Mouse (Mus musculus) left cerebral cortex, postnatal 4 days (tissue): ENCODE data around the gene Stil. TPM values are rescaled to one million over a fixed set of nuclear protein-coding genes. Genes with fewer than 3 reads are reported as not detected.
A peak's percentile ranks its signal among the peaks of the same experiment; 100 is the strongest.

Source experiments
- DNase-seq: peaks from one replicate; pipeline ENCODE4 v3.0.0-alpha.2; 2022
- intact Hi-C: fragments of 180-260 bp; cut with DNase I; formaldehyde crosslinking; loops from one replicate; pipeline ENCODE4 v1.15.1; 2025
- total RNA-seq, 2 experiments: library from RNA; stranded (reverse); gene quantifications; 2 replicates each; pipeline ENCODE4 v1.2.3; 2021

The Stil gene
- total RNA-seq, 2 experiments from 2014 or later, result 2.9 to 3.1 TPM

DNA sequence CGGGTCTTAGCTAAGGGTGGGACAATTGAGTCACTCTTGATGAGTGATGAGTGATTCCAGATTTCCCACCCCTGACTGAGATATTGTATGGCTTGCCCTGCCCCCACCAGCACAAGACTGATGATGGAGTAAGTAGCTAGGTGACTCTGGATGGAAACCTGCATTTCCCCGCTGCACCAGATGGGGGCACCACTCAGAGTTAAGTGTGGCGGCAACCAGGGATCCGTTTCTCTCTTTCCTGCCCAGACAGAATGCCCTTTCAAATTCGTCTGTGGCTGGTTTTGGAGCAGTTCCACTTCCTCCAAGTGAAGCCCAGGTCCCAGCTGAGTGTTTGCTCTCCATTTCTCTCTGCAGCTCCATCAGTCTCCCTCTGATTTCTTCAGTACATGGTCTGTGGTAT lies 47.8 kb downstream of the Stil start:
- DNase-seq, result peak; percentile 55
- intact Hi-C loops, result no loop called here

DNA sequence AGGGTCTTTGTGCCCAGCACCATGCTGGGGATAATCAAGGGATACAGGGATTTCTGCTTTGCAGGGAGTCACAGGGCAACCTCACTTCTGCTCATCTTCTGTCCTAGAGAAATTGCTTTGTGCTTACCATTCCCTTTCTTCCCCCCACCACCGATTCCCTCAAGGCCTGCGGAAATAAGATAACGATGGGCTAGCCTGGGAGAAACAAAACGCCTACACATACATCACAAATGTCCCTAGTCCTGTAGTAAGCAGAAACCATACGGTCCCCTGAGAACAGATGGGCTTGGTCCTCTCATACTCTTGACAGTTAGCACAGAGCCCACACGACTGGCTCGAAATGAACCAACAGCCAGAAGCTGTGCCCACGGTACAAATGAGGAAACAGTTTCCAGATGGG lies 48.2 kb downstream of the Stil start:
- intact Hi-C loops, result no loop called here
- no peak for DNase-seq

DNA sequence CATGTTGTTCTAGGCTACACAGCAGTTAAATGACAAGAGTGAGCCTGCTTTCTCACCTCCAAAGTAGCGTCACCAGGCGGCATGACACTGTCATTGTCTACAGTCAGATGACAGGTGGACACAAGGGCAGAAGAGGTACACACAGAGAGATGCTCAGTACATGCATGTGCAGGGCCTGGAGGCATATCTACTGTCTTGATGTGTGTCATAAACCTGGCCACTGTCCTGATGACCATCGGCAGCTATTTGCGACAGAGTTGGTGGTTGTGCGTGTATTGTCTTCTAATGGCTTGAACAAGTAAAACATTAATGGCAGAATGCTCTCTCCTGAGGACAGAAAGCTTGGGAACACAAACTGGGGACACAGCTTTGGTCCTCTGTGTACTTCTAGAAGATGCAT lies 51.3 kb downstream of the Stil start:
- DNase-seq, result no peak
- intact Hi-C loops, result no loop called here

DNA sequence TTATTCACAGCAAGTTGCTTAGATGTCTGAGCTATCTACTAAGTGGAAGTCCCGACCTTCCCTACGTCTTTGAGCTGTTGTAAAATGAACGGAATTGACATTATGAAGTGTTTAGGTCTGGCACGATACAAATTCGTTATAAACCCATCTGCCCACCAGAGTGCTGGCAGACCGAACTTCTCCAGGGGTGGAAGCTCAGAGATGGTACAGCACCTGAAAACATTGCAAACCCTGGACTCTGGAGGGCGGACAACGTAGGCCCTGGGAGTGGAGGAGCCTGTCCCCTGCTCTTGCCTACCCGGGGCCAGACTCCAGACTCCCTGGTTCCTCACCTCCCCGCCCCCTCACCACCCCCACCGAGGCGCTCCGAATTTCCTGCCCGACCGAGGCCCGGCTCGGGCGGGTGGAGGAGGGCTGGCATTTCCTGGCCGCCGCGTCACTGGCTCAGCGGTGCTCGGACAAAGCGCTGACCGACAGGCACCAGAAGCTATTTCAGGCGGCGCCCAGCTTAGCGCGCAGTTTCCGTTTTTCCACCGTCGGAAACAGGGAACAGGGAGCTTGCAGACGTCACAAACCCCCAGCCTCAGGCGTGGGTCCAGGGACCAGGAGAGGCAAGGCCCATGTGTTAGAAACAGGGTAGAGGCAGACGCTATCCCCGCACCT lies 52.5 kb downstream of the Stil start:
- DNase-seq, result peak; percentile 27
- intact Hi-C loops, result no loop called here

DNA sequence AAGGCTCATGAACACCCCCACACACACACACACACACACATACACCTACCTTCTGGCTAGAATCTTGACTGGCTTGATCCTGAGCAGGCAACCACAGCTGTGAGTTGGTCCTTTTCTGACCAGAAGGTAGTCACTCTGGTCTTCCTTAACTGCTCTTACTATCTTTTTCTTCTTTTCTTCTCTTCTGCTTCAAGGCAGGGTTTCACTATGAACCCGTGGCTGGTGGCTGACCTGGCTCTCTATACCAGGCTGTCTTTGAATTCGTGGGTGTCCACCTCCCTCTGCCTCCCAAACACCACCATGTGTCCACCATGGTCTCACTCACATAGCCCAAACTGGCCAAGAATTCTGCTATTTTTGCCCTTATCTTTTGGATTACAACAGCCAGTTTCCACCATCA lies 55.1 kb downstream of the Stil start:
- no peak for DNase-seq
- intact Hi-C loops, result loop anchor here (5.0 kb wide), 1 partner anchor 153 kb away; no protein-coding TSS in a partner anchor

DNA sequence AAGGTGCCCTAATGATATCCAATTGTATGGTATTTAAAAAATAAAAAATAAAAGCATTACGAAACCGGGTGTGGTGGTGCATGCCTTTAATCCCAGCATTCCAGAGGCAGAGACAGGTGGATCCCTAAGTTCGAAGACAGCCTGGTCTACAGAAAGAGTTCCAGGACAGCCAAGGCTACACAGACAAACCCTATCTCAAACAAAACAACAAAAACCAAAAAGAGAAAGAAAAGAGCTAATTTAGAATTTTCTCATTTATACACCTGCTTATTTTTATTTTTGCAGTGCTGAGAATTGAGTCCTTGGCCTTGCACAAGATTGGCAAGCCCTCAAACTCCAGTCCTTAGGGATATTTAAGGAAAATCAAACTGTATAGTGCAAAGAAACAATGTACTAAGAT lies 55.7 kb downstream of the Stil start:
- no peak for DNase-seq

DNA sequence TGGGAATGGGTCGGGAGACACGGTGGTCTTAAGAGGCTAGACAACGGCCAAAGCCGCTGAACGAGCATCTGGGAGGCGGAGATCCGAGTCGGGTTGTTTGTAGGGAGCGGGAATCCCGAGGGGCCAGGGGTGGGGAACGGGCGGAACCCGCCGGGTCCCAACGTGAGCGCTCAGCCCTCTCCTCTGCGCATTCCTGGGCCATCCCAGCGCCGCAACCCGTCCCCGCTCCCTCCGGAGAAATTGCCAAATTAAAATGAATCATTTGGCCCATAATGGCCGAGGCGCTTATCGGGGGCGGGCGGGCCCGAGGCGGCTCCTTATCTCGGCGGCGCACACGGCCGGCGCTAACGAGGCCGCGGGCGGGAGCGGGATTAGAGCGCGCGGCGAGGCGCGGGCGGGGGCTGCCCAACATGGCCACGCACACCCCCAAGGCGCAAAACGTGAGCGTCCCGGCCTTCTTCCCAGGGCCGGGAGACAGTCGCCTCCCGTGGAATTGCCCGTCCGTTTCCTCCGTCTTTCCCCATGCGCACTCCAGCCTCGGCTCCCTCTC lies 56.5 kb downstream of the Stil start, which contains the start of gene Tal1:
Gene Tal1, plus strand, starts transcription at position 56 of the 550 bp plus-strand sequence.
- DNase-seq, result no peak
- intact Hi-C loops, result loop anchor here (5.0 kb wide), 1 partner anchor 154 kb away; no protein-coding TSS in a partner anchor

More for the DNA sequence above, 55.7 kb downstream of the Stil start:
- intact Hi-C loops, result loop anchor here (5.0 kb wide), 1 partner anchor 153 kb away; no protein-coding TSS in a partner anchor

DNA sequence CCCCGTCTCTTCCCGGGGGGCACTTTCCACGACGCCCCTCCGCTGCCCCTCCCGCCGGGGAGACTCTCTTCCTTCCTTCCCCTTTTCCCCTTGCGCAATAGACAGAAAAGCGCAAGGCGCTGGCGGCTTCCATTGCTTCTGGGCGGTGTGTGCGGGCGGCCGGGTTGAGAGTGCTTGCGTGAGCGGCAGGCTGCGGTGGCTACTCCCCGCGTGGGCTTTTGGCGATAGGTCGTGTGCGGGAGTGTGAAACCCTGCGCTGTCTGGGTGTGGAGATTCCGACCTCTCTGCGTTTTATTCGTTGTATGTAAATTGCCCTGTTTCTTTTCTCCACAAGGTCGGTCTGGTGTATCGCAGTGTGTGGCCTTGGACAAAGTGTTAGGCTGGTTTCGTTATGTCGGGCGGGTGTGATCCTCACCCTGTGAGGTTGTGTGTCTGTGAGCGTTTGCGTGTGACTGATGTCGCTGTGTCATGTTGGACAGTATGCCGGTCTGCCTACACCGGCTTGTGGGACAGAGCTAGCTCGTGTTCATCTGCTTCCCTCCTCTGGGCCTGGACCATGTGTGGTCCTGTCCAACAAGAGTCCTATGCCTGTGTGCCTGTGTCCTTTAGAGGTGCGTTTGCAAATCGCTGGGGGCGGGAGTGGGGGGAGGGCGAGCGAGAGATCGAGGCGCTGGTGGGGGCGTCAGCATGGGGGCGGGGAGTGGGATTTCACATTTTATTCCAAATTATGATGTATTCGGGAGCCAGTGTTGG lies 57.1 kb downstream of the Stil start:
- intact Hi-C loops, result loop anchor here (5.0 kb wide), 1 partner anchor 155 kb away; no protein-coding TSS in a partner anchor

DNA sequence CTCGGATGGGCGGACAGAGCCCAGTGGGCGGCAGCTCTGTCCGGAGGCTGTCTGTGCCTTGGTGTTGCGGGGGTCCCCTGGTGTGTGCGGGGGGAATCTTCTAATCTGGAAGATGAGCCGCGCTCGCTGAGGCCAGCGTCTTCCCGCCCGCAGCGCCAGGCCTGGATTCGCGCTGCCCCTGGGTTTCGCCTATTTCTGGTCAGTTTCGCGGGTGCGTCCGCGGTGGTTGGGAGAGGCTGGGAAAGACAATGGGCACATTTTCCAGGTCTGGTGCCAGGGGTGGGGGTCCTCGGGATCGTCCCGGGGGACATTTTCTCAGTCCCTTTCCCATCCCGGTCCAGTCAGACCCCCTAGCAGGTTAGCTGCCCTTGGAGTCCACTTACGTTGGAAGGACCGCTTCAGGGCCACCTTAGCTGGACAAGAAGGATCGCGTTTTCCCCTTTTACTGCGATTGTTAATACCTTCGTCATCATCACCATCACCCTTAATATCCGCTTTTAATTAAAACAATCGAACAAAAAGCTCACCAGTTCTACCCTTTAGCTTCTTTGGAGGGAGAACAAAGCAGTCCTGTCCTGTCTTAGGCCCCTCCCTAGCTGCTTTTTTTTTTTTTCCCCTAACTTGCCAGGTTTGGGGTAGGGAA lies 57.8 kb downstream of the Stil start:
- no peak for DNase-seq
- intact Hi-C loops, result loop anchor here (5.0 kb wide), 1 partner anchor 155 kb away; no protein-coding TSS in a partner anchor

More for the DNA sequence above, 57.1 kb downstream of the Stil start:
- peak; percentile 24 for DNase-seq

DNA sequence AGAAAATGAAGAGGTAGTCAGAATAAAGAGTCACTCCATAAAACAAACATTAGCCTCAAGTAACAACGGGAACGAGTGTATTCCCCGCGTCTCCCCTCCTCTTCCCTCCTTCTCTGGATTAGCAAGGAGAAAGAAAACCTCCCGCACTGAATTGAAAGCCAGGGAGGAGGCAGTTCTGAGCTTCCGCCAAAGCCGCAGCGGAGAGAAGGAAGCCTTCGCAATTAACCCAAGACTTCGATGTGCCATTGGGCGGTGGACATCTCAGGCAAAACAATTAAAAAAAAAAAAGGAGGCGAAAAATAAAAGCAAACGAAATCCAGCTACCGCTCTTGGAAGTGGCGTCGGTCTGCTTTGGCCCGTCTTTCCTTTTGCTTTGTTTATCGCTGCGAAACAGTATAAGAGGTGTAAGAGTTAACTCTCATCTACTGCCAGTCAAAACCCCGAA lies 58.4 kb downstream of the Stil start:
- no peak for DNase-seq
- intact Hi-C loops, result loop anchor here (5.0 kb wide), 1 partner anchor 156 kb away; no protein-coding TSS in a partner anchor

DNA sequence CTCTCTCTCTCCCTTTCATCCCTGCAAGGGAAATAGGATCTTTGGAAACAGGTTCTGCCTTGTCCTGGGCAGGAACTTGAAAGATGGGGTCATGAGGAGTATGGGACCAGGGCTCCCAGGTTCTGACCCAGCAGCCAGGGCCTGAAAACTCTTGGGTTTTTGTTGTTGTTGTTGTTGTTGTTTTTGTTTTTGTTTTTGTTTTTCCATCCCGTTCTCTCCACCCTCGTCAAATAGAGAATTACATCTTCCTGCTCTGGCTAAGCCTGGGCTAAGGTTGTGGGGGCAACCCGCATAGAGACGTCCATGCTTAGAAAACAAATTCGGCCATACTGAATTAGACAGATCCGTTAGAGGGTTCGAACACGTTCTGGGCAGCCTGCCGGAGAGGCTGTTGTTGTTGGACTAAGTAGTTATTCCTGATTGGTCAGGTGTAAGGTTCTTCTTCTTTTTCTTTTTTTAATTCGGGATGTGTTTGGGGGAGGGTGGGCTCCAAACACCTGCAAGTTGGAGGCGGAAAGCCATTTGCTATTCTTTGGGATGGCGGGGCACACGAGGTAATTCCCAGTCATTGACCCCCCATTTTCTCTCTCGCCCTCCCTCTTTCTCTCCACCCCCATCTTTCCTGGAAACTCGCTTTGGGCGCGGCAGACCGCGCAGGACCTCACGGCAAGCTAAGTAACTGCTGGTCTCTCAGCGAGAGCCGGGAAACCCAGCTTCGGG lies 59.1 kb downstream of the Stil start:
- DNase-seq, result no peak

DNA sequence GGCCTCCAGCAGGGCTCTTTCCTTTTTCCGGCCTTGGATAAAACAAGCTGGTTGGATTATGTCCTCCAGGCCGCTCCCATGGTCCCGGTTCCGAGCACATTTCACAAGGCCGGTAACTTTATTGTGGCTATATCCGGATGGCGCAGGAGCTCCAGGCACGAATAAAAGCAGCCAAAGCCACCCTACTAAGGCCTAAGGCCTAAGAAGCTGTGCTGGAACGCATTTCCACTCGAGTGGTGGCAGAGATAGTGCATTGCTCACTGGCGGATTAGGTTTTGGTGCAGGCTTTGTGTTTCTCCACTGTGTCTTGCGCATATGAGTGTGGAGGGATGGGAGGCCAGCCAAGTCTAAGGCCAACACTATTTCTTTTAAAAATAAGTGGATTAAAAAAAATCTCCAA lies 59.9 kb downstream of the Stil start:
- intact Hi-C loops, result loop anchor here (5.0 kb wide), 1 partner anchor 158 kb away; no protein-coding TSS in a partner anchor
- no peak for DNase-seq

More for the DNA sequence above, 59.1 kb downstream of the Stil start:
- intact Hi-C loops, result loop anchor here (5.0 kb wide), 1 partner anchor 157 kb away; no protein-coding TSS in a partner anchor

DNA sequence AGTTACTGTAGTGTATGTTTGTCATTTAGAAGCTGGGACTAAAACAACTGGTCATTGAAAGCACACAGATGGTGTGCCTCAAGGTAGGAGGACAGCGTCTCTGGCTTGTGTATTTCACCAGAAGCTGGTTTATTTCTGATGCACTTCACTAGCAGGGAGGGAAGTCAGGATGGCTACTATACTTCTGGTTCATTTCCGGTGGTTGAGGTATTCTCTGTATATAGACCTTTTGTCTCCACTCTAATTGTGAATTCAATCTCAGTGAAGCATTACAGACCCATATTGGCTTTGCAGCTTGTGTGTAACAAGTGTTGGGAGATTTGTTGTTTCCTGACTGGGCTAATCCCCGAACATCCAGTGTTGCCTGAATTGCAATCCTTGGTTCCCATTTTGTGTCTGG lies 60.8 kb downstream of the Stil start:
- intact Hi-C loops, result no loop called here
- DNase-seq, result no peak

DNA sequence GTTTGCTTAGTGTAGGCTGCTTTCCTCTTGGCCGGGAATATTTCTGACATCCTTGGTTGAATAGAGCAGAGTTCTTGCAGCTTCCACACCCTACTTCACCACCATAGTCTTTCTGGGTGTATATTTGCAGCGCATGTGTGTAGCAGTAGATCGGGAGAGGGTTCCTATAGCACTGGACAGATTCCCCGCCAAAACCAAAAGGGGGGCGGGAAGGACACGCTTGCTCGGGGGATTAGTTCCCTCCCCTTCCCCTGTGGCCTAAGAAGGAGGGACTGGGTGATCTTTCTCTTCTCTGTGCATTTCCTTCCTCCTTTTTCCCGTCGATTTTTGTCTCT lies 62.5 kb downstream of the Stil start:
- intact Hi-C loops, result no loop called here
- no peak for DNase-seq

DNA sequence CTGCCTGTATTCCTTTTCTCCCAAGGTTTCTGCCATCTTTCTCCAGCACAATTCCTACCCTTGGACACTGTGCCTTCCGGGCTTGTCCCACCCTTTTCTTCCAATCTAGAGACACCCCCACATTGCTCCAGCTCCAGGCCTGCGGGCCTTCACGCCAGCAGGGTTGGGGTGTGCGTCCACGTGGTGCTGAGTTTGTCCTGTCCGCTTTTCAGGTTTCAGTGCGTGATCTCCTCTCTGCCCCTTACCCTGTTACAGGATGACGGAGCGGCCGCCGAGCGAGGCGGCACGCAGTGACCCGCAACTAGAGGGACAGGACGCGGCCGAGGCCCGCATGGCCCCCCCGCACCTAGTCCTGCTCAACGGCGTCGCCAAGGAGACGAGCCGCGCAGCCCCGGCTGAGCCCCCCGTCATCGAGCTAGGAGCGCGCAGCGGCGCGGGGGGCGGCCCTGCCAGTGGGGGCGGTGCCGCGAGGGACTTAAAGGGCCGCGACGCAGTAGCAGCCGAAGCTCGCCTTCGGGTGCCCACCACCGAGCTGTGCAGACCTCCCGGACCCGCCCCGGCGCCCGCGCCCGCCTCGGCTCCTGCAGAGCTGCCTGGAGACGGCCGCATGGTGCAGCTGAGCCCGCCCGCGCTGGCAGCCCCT lies 63.0 kb downstream of the Stil start:
- intact Hi-C loops, result no loop called here
- peak; percentile 18 for DNase-seq

DNA sequence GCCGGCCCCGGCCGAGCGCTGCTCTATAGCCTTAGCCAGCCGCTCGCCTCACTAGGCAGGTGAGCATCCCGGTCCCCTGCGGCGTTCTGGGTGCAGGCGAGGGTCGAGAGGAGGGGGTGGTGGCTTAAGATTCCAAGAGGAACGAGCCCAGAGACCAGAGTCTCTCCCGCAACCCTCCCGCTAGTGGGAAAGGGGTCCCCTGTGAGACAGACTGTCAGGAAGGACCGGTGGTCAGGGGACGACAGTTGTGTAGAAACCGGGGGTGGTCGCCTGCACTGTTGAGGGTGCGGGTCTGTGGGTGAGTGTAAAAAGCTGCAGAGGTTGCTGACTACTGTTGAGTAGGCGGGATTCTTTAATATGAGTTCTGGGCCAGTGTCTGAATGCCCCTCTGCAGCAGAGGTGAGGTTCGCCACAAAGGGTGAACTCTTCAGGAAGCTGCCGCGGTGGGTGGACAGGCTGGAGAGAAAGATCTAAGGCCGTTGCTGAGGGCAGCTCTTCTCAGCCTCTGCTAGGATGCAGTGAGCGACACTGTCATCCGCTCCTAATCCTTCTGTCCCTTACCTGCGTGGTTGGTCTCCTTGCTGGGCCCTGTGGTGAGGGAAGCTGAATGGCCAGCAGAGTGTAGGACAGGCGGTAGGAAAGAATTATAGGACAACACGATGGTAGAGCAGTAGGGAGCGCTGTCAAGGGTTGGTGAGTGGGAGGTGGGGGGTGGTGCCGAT lies 63.7 kb downstream of the Stil start:
- intact Hi-C loops, result no loop called here
- no peak for DNase-seq

DNA sequence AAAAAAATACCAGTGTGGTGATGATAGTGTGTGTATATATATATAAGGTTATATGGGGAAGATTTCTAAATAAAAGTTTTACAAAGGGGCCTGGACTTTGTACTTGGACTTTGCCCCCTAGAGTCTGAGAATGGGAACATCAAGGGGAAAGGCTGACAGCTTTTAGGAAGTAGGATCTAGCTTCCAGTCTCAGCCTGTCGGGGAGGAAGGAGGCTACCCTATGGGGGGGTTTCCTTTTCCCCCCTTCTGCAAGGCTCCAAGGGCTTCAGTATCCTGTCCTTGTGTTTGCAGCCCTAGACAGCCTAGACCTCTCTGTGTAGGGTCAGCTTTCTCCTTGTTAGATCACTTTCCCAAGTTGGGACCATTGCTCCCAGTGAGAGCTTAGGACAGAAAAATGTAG lies 71.7 kb downstream of the Stil start:
- intact Hi-C loops, result no loop called here
- no peak for DNase-seq

DNA sequence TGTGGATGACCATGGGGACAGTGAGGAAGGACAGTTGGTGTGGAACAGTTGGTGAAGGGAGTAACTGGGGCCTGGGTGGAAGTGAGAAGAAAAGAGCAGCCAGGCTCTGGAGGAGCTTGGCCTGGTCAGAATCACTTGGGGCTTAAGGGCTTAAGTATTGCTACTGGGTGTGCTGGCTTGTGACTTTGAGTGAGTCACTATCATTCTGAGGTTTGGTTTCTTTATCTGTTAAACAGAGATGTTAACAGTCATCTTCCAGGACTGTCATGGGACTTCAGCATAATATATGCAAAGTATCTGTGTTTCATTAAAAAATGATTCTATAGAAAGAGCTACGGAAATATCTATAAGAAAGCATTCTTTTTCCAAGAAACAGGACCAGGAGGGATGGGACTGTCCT lies 74.8 kb downstream of the Stil start:
- no peak for DNase-seq
- intact Hi-C loops, result no loop called here
